Mouse (Mus musculus) intestine, embryonic 16.5 days (tissue): Measurements from ENCODE around the gene Dpp6. TPM values are rescaled to one million over a fixed set of nuclear protein-coding genes. Genes with fewer than 3 reads are reported as not detected.

Source experiments
- ATAC-seq: fragments of 200-750 bp; cut with Nextera tagmentation; 2 replicates; pipeline ENCODE4 v1.8.0; 2017; ENCODE audit warnings: moderate TSS enrichment, moderate library complexity
- H3K27ac ChIP-seq: fragments of 300-500 bp; sonication (generic); 2 replicates; pipeline ENCODE4 v1.5.1; 2014; ENCODE audit warnings: mild to moderate bottlenecking, low read length
- H3K27me3 ChIP-seq: fragments of 300-500 bp; sonication (generic); replicated peaks from 2 replicates; pipeline ENCODE4 v1.6.1; 2014; ENCODE audit warnings: low read length, control low read depth, mixed read lengths; ENCODE audit not compliant: control insufficient read depth, insufficient read depth
- H3K36me3 ChIP-seq: fragments of 300-500 bp; sonication (generic); 2 replicates; pipeline ENCODE4 v1.6.1; 2014; ENCODE audit warnings: low read length, control low read depth; ENCODE audit not compliant: control insufficient read depth, insufficient read depth
- H3K4me1 ChIP-seq: fragments of 300-500 bp; sonication (generic); 2 replicates; pipeline ENCODE4 v1.6.1; 2014; ENCODE audit warnings: low read length, control low read depth, mixed read lengths; ENCODE audit not compliant: control insufficient read depth, insufficient read depth
- H3K4me2 ChIP-seq: fragments of 300-500 bp; sonication (generic); 2 replicates; pipeline ENCODE4 v1.6.1; 2014; ENCODE audit warnings: low read depth, low read length, control low read depth
- H3K4me3 ChIP-seq: fragments of 300-500 bp; sonication (generic); 2 replicates; pipeline ENCODE4 v1.5.1; 2014; ENCODE audit warnings: mild to moderate bottlenecking, low read length
- H3K9ac ChIP-seq: fragments of 300-500 bp; sonication (generic); 2 replicates; pipeline ENCODE4 v1.6.1; 2014; ENCODE audit warnings: low read depth, low read length
- H3K9me3 ChIP-seq: fragments of 300-500 bp; sonication (generic); 2 replicates; pipeline ENCODE4 v1.6.1; 2016; ENCODE audit warnings: low read length, control low read depth; ENCODE audit not compliant: control insufficient read depth
- WGBS: fragments of 180-500 bp; shearing (Covaris S2); extraction: QIAGEN DNeasy Blood & Tissue Kit; methylation state at CpG from one replicate; pipeline ENCODE4 v1.1.7; 2014; 5-methylcytosine and 5-hydroxymethylcytosine counted together
- polyA plus RNA-seq: library from polyadenylated mRNA; unstranded; fragments of >200 nt; fragmentation: Nextera tagmentation; extraction: Ambion mirVana; gene quantifications from 2 replicates; pipeline ENCODE4 v1.2.1, GENCODE M21; 2015

The Dpp6 gene
- polyA plus RNA-seq, 1 experiment from 2014 or later = 1.3 TPM

DNA sequence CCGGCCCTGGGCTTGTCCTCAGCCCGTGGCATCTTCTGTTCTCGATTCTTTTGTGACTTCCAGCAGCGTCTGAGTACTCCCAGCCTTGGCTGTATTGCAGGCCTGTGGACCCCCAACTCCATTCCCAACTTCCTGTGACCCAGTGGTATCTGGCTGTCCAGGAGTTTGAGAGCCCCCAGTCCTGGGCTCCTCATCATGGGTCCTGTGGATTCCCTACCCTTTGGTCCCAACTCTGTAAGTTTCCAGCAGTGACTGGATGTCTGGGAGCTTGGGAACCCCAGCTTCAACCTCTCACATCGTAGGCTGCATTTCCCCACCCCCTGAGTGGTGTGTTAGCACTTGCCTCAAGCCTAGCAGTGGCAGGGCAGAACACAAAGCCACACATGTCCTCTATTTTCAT lies 220.8 kb downstream of the Dpp6 start:
- Histone ChIP-seq H3K27ac (no peak overlapping the region), H3K9ac (no peak overlapping the region), H3K4me2 (no peak overlapping the region), H3K4me3 (no peak overlapping the region), H3K9me3 (no peaks in the 10 kb centered on the region), H3K4me1 (no peaks in the 10 kb centered on the region), H3K36me3 (no peaks in the 10 kb centered on the region), H3K27me3 (no peaks in the 10 kb centered on the region)
- 62% methylated on average over 5 of the region's 5 CpGs for WGBS
- ATAC-seq = no peak

DNA sequence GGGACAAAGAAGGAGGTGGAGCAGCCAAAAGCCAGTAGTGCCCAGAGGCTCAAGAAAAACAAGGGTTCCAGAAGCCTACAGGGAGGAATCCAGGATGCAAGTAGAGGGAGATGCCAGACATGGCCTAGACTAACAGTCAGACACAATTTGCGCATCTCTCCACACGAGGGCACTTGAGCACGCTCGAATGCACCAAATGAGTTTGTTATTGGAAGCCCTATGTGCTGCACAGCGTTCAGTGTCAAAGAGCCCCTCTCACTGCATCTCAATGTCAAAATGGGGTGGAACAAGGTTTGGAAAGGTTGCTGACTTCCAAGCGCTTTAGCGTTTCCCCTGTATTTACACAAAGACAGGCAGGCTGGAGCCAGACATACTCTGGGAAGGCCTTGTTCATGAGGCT lies 231.2 kb downstream of the Dpp6 start:
- H3K36me3 ChIP-seq = no peaks in the 10 kb centered on the region
- peaks cover 28% of the 10 kb centered on the region for H3K27me3 ChIP-seq
- ATAC-seq = no peak

DNA sequence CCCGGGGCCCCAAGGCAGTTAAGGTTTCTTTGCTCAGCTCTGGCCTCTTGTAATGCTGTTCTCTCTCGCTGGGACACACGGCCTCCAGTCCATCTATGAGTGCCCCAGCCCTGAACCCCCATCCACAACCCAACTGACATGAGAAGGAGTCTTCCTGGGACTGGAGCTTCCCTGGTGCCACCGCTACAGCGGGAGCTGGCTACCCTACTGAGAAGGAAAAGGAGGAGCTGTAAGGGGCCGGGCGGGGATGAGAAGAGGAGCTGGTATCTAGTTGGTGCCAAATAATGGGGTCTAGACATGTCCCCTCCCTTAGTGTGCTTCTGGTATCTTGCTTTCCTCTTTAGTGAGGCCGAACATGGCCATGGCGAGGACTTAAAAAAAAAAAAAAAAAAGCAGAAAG lies 231.9 kb downstream of the Dpp6 start:
- H3K9ac ChIP-seq = no peak overlapping the region
- no peak for ATAC-seq
- peaks cover 28% of the 10 kb centered on the region for H3K27me3 ChIP-seq
- WGBS = 9% methylated on average over 8 of the region's 9 CpGs
- no peak overlapping the region for H3K27ac ChIP-seq
- H3K9me3 ChIP-seq = no peaks in the 10 kb centered on the region
- H3K4me1 ChIP-seq = no peaks in the 10 kb centered on the region
- H3K4me2 ChIP-seq = peak overlapping the region; percentile 2; the same call in 1 of the 2 replicates
- peak overlapping the region; percentile 27 for H3K4me3 ChIP-seq
- no peaks in the 10 kb centered on the region for H3K36me3 ChIP-seq

More for the DNA sequence above, 231.2 kb downstream of the Dpp6 start:
- H3K9me3 ChIP-seq = no peaks in the 10 kb centered on the region
- H3K27ac ChIP-seq = no peak overlapping the region
- no peaks in the 10 kb centered on the region for H3K4me1 ChIP-seq
- H3K9ac ChIP-seq = no peak overlapping the region
- H3K4me3 ChIP-seq = no peak overlapping the region
- no peak overlapping the region for H3K4me2 ChIP-seq
- WGBS = 19% methylated on average over 7 of the region's 7 CpGs

DNA sequence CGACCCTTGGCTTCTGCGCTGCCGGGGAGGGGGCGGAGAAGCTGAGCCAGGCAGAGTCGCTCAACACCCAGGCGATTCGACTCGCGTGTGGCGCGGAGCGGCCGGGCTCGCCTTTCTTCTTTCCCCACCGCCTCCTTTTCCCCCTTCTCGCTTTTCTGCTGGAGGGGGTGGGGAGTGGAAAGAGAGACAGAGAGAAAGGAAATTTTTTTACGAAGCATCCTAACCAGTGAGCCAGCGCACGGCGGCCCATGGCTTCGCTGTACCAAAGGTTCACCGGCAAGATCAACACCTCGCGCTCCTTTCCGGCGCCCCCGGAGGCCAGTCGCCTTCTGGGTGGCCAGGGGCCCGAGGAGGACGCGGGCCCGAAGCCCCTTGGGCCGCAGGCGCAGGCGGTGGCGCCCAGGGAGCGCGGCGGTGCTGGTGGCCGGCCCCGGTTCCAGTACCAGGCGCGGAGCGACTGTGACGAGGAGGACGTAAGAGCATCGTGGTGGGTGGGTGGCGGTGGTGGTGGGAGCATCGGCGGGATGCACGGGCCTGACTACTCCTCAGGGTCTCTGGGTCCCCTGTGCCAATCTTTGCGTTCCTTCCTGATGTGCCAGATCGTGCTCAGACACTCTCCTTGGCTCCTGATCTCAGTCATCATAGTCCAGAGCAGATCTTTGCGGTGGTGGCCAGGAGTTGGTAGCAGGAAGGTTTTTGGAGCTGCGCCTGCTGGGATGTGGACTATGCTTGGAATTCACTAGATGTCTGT lies 232.5 kb downstream of the Dpp6 start:
- H3K27ac ChIP-seq = no peak overlapping the region
- peak overlapping the region; percentile 2; the same call in 1 of the 2 replicates for H3K4me2 ChIP-seq
- no peak overlapping the region for H3K9ac ChIP-seq
- no peak for ATAC-seq
- H3K4me1 ChIP-seq = no peaks in the 10 kb centered on the region
- H3K4me3 ChIP-seq = peak overlapping the region; percentile 27
- no peaks in the 10 kb centered on the region for H3K36me3 ChIP-seq
- no peaks in the 10 kb centered on the region for H3K9me3 ChIP-seq
- H3K27me3 ChIP-seq = peaks cover 28% of the 10 kb centered on the region
- 2% methylated on average over 51 of the region's 55 CpGs for whole genome bisulfite sequencing

DNA sequence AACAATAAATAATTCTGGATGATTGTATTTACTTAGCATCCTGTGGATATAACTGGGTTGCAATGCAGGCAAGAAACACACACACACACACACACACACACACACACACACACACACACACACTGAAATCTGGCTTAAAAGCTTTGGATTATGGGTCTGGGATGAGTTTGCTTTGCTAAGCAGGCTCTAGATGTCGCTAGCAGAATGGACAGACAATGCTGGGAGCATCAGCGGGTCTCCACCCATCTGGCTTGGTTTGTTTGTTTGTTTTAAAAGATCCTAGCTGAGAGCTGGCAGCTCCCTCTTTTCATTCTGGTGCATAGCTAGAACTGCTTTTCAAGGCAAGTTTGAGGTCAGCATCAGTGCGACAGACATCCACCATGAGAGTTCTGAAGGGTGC lies 234.2 kb downstream of the Dpp6 start:
- Histone ChIP-seq H3K36me3 (no peaks in the 10 kb centered on the region), H3K4me2 (no peak overlapping the region), H3K4me3 (no peak overlapping the region), H3K9ac (no peak overlapping the region), H3K4me1 (no peaks in the 10 kb centered on the region), H3K27me3 (peaks cover 28% of the 10 kb centered on the region), H3K27ac (no peak overlapping the region), H3K9me3 (no peaks in the 10 kb centered on the region)
- WGBS = 36% methylated on average over 3 of the region's 3 CpGs
- no peak for ATAC-seq

DNA sequence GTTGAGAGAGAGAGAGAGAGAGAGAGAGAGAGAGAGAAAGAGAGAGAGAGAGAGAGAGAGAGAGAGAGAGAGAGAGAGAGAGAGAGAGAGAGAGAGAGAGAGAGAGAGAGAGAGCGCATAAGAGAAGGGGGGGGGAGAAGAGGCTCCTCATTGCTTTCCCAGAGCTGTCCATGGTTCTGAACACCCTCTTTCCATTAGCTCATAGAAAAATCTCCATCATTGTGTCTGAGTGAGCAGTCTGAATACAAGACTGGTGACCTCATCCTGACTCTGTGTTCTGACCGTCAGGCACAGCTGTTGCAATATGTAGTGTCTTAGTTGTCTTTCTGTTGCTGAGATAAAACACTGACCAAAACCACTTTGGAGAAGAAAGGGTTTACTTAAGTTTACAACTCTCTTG lies 235.4 kb downstream of the Dpp6 start:
- H3K4me1 ChIP-seq = no peaks in the 10 kb centered on the region
- no peaks in the 10 kb centered on the region for H3K9me3 ChIP-seq
- 21% methylated on average over 2 of the region's 2 CpGs for WGBS
- H3K9ac ChIP-seq = no peak overlapping the region
- peaks cover 28% of the 10 kb centered on the region for H3K27me3 ChIP-seq
- H3K27ac ChIP-seq = no peak overlapping the region
- no peaks in the 10 kb centered on the region for H3K36me3 ChIP-seq
- no peak overlapping the region for H3K4me3 ChIP-seq
- H3K4me2 ChIP-seq = no peak overlapping the region
- no peak for ATAC-seq

DNA sequence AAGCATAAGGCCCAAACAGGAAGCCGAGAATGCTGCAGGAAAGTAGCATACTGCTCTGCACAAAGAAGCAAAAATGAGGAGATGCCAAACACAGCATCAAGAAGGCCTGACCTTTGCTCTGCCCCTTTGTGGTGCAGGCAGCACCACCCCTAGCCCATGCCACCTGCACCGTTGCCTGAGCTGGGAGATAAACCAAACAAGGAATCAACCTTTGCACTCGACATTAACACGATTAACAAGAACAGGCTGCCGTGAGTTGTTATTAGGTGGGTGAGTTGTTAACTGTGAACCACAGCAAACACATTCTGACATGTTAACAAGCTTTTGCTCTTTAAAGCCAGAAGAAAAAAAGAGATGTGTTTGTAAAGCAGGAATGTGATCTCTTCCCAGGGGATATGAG lies 239.4 kb downstream of the Dpp6 start:
- Histone ChIP-seq H3K4me2 (no peak overlapping the region), H3K36me3 (no peaks in the 10 kb centered on the region), H3K27ac (no peak overlapping the region), H3K9me3 (no peaks in the 10 kb centered on the region), H3K27me3 (no peaks in the 10 kb centered on the region), H3K9ac (no peak overlapping the region), H3K4me1 (no peaks in the 10 kb centered on the region), H3K4me3 (no peak overlapping the region)
- WGBS = 42% methylated on average over 5 of the region's 5 CpGs
- no peak for ATAC-seq

DNA sequence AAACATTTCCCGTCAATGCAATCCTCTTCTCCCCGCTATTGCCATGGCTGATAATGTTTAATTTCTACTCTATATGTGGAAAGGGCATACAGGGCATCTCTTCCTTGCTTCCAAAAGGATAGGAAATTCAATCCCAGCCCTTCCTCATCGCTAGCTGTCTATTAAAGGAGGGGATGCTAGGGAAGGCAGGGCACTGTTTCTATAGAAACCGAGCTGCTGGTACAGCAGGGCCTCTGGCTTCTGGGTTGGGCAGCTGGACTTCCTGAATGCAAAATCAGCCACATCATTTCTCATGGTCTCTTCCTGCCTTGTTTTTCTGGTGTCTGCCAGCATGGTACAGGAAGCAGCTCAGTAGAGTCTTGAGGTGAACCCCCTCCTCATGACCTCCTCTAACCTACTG lies 243.1 kb downstream of the Dpp6 start:
- Histone ChIP-seq H3K9me3 (no peaks in the 10 kb centered on the region), H3K9ac (no peak overlapping the region), H3K4me3 (no peak overlapping the region), H3K36me3 (no peaks in the 10 kb centered on the region), H3K27me3 (no peaks in the 10 kb centered on the region), H3K4me1 (no peaks in the 10 kb centered on the region), H3K4me2 (no peak overlapping the region), H3K27ac (no peak overlapping the region)
- ATAC-seq = no peak
- 63% methylated on average over 4 of the region's 4 CpGs for WGBS

DNA sequence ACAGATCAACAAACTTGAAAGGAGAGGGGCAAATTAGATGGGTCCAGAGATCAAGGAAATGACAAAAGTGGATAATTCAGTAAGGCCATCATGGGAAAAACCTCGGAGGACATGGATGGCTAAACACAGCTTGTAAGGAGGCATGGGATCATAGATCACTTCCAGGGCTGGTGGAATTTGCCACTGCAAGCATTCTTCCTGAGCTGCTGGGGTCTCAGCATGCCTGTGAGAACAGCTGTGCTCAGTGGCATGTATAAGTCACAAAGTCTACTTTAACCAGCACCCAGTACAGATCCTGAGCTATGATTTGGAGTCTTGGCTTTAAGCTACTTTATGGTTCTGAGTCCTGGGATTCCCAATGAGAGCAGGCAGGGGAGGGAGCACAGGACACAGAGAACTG lies 246.9 kb downstream of the Dpp6 start:
- Histone ChIP-seq H3K4me3 (no peak overlapping the region), H3K9ac (no peak overlapping the region), H3K27ac (no peak overlapping the region), H3K4me1 (no peaks in the 10 kb centered on the region), H3K36me3 (no peaks in the 10 kb centered on the region), H3K9me3 (no peaks in the 10 kb centered on the region), H3K4me2 (no peak overlapping the region), H3K27me3 (no peaks in the 10 kb centered on the region)
- ATAC-seq = no peak
- 58% methylated on average over 1 of the region's 1 CpGs for WGBS

DNA sequence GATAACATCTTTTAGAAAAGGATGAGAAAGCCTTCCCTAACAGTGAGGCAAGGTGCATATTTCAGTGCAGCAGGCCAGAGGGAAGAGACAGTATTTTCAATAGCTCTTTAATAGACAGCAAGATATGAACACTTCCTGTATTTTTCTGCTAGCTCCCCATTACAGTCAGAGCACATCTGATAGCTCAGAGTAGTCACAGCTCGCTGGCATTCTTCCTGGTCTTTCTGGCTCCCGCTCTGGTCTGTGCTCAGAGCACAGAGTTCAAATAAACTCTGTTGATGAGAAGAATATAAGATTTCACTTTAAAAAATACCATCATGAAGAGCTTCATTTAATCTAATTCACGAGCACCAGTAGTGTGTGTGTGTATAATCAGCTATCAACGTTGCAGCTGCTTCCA lies 249.8 kb downstream of the Dpp6 start:
- 78% methylated on average over 4 of the region's 4 CpGs for WGBS
- H3K4me1 ChIP-seq = no peaks in the 10 kb centered on the region
- no peak overlapping the region for H3K27ac ChIP-seq

More for the DNA sequence above, 249.8 kb downstream of the Dpp6 start:
- H3K4me2 ChIP-seq = no peak overlapping the region
- H3K36me3 ChIP-seq = no peaks in the 10 kb centered on the region
- no peaks in the 10 kb centered on the region for H3K9me3 ChIP-seq
- H3K9ac ChIP-seq = no peak overlapping the region
- no peak overlapping the region for H3K4me3 ChIP-seq
- no peak for ATAC-seq
- H3K27me3 ChIP-seq = no peaks in the 10 kb centered on the region
